Mouse (Mus musculus) right cerebral cortex, postnatal 14 days (tissue): ENCODE results near the gene Slc35f3.
"Not testable (repeated sequence)": the region's sequence is repeated elsewhere in the genome, so short reads cannot be mapped to it uniquely, and the experiment has no call there.

Experiments used
- DNase-seq: peaks from one replicate; pipeline ENCODE4 v3.0.0; 2022

Slc35f3 gene

GRCm38 (mm10) chr8:126339357-126339756 is 41.0 kb downstream of the Slc35f3 start:
- DNase-seq, result no peak

GRCm38 (mm10) chr8:126341200-126341599 is 42.8 kb downstream of the Slc35f3 start:
- no peak for DNase-seq

GRCm38 (mm10) chr8:126343427-126343826 is 45.1 kb downstream of the Slc35f3 start:
- DNase-seq, result no peak

- no peak for DNase-seq
Observed at GRCm38 (mm10) chr8:126345100-126345499, 46.7 kb downstream of the Slc35f3 start.

GRCm38 (mm10) chr8:126353259-126353658 is 54.9 kb downstream of the Slc35f3 start:
- DNase-seq, result no peak

- no peak for DNase-seq
Observed at GRCm38 (mm10) chr8:126357946-126358345, 59.6 kb downstream of the Slc35f3 start.

GRCm38 (mm10) chr8:126359296-126359695 is 60.9 kb downstream of the Slc35f3 start:
- no peak for DNase-seq

- no peak for DNase-seq
Observed at GRCm38 (mm10) chr8:126360106-126360505, 61.7 kb downstream of the Slc35f3 start.

- DNase-seq, result no peak
Observed at GRCm38 (mm10) chr8:126360701-126361100, 62.3 kb downstream of the Slc35f3 start.

GRCm38 (mm10) chr8:126366251-126366650 is 67.9 kb downstream of the Slc35f3 start:
- no peak for DNase-seq

- DNase-seq, result peak; percentile 20
Observed at GRCm38 (mm10) chr8:126368349-126369054, 70.1 kb downstream of the Slc35f3 start.

- no peak for DNase-seq
Observed at GRCm38 (mm10) chr8:126371871-126372270, 73.5 kb downstream of the Slc35f3 start.

- no peak for DNase-seq
Observed at GRCm38 (mm10) chr8:126379580-126379979, 81.2 kb downstream of the Slc35f3 start.

GRCm38 (mm10) chr8:126380141-126380540 is 81.8 kb downstream of the Slc35f3 start:
- DNase-seq, result no peak

GRCm38 (mm10) chr8:126381299-126381698 is 82.9 kb downstream of the Slc35f3 start:
- no peak for DNase-seq

- DNase-seq, result no peak
Observed at GRCm38 (mm10) chr8:126382216-126382615, 83.9 kb downstream of the Slc35f3 start.

GRCm38 (mm10) chr8:126382749-126383148 is 84.4 kb downstream of the Slc35f3 start:
- DNase-seq, result peak; percentile 28

GRCm38 (mm10) chr8:126387566-126387965 is 89.2 kb downstream of the Slc35f3 start:
- DNase-seq, result no peak

GRCm38 (mm10) chr8:126391541-126391940 is 93.2 kb downstream of the Slc35f3 start:
- no peak for DNase-seq

GRCm38 (mm10) chr8:126395386-126395785 is 97.0 kb downstream of the Slc35f3 start:
- no peak for DNase-seq

- no peak for DNase-seq
Observed at GRCm38 (mm10) chr8:126395917-126396316, 97.6 kb downstream of the Slc35f3 start.

- DNase-seq, result no peak
Observed at GRCm38 (mm10) chr8:126398349-126398748, 100.0 kb downstream of the Slc35f3 start.

GRCm38 (mm10) chr8:126404550-126404949 is 106.2 kb downstream of the Slc35f3 start:
- not testable (repeated sequence) for DNase-seq

- no peak for DNase-seq
Observed at GRCm38 (mm10) chr8:126405030-126405429, 106.7 kb downstream of the Slc35f3 start.

- no peak for DNase-seq
Observed at GRCm38 (mm10) chr8:126420834-126421233, 122.5 kb downstream of the Slc35f3 start.
